Mouse (Mus musculus) embryonic facial prominence, embryonic 11.5 days (tissue): ENCODE data around the gene Inhba. TPM values are rescaled to one million over a fixed set of nuclear protein-coding genes. Genes with fewer than 3 reads are reported as not detected.
A peak's percentile ranks its signal among the peaks of the same experiment; 100 is the strongest.

Experiments used
- ATAC-seq: fragments of 200-750 bp; cut with Nextera tagmentation; replicated peaks from 2 replicates; pipeline ENCODE4 v1.8.0; 2017; ENCODE audit warnings: low read depth; ENCODE audit not compliant: insufficient number of reproducible peaks, low FRiP score, low TSS enrichment
- DNase-seq: peaks from one replicate; pipeline ENCODE4 v3.0.0-alpha.2; 2015; ENCODE audit warnings: low spot score
- H3K27ac ChIP-seq: fragments of 300-500 bp; sonication (generic); replicated peaks from 2 replicates; pipeline ENCODE4 v1.5.1; 2014; ENCODE audit warnings: mild to moderate bottlenecking, low read depth, low read length, control low read depth
- H3K27me3 ChIP-seq: fragments of 300-500 bp; sonication (generic); 2 replicates; pipeline ENCODE4 v1.6.1; 2014; ENCODE audit warnings: mild to moderate bottlenecking, low read length, moderate library complexity, mixed read lengths; ENCODE audit not compliant: control insufficient read depth, insufficient read depth
- H3K36me3 ChIP-seq: fragments of 300-500 bp; sonication (generic); replicated peaks from 2 replicates; pipeline ENCODE4 v1.6.1; 2014; ENCODE audit warnings: low read depth, mild to moderate bottlenecking, low read length, moderate library complexity, mixed read lengths; ENCODE audit not compliant: control insufficient read depth, insufficient read depth
- H3K4me1 ChIP-seq: fragments of 300-500 bp; sonication (generic); 2 replicates; pipeline ENCODE4 v1.6.1; 2014; ENCODE audit warnings: low read length, mixed read lengths; ENCODE audit not compliant: control insufficient read depth, insufficient read depth
- H3K4me2 ChIP-seq: fragments of 300-500 bp; sonication (generic); 2 replicates; pipeline ENCODE4 v1.6.1; 2014; ENCODE audit warnings: low read depth, mild to moderate bottlenecking, control low read depth, low read length, moderate library complexity
- H3K4me3 ChIP-seq: fragments of 300-500 bp; sonication (generic); 2 replicates; pipeline ENCODE4 v1.5.1; 2014; ENCODE audit warnings: low read depth, low read length, control low read depth
- H3K9ac ChIP-seq: fragments of 300-500 bp; sonication (generic); replicated peaks from 2 replicates; pipeline ENCODE4 v1.6.1; 2014; ENCODE audit warnings: mild to moderate bottlenecking, control low read depth, low read length
- H3K9me3 ChIP-seq: fragments of 300-500 bp; sonication (generic); replicated peaks from 2 replicates; pipeline ENCODE4 v1.6.1; 2016; ENCODE audit warnings: mild to moderate bottlenecking, low read length, inconsistent platforms, mixed read lengths; ENCODE audit not compliant: control insufficient read depth
- whole genome bisulfite sequencing: fragments of 180-500 bp; shearing (Covaris S2); extraction: QIAGEN DNeasy Blood & Tissue Kit; methylation state at CpG from one replicate; pipeline ENCODE4 v1.1.7; 2014; 5-methylcytosine and 5-hydroxymethylcytosine counted together
- polyA plus RNA-seq: library from polyadenylated mRNA; unstranded; fragments of >200 nt; fragmentation: Nextera tagmentation; extraction: Ambion mirVana; gene quantifications from 2 replicates; pipeline ENCODE4 v1.2.1, GENCODE M21; 2014

The Inhba gene
- polyA plus RNA-seq, 1 experiment from 2014 or later, result 4.4 TPM

DNA sequence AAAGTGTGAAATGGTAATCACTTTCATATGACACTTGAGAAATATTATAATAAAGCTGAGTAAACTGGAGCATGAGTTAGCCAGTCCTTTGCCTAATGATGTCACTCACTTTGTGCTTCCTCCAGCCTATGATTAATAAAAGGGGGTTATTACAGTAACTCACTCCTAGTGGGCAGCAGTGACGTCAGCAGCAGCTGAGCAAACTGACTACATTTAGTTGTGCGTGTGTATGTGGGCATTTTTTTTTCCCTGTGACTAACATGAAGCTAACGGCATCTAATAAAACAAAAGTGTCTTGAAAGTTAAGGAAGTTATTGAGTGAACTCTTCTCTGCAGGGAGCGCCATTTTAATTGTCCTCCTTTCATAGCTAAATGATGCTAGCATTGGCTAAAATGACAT lies 3.9 kb upstream of the Inhba start:
- Histone ChIP-seq H3K4me3 (no peak overlapping the region), H3K36me3 (no peaks in the 10 kb centered on the region), H3K27ac (no peak overlapping the region), H3K4me2 (no peak overlapping the region), H3K9me3 (no peaks in the 10 kb centered on the region), H3K4me1 (no peaks in the 10 kb centered on the region), H3K9ac (no peak overlapping the region), H3K27me3 (no peaks in the 10 kb centered on the region)
- ATAC-seq, result no peak
- no peak for DNase-seq
- WGBS, result 69% methylated on average over 4 of the region's 4 CpGs

- Histone ChIP-seq H3K27ac (no peak overlapping the region), H3K4me2 (no peak overlapping the region), H3K27me3 (no peaks in the 10 kb centered on the region), H3K36me3 (no peaks in the 10 kb centered on the region), H3K4me1 (no peaks in the 10 kb centered on the region), H3K9ac (no peak overlapping the region), H3K4me3 (no peak overlapping the region), H3K9me3 (no peaks in the 10 kb centered on the region)
- DNase-seq (no peak), ATAC-seq (no peak)
- 43% methylated on average over 1 of the region's 1 CpGs for WGBS
Observed at GRCm38 (mm10) chr13:16008348-16008747, 3.3 kb upstream of the Inhba start.

GRCm38 (mm10) chr13:16009766-16010465 lies 1.7 kb upstream of the Inhba start:
- WGBS, result 95% methylated on average over 8 of the region's 8 CpGs
- Histone ChIP-seq H3K9me3 (no peaks in the 10 kb centered on the region), H3K9ac (no peak overlapping the region), H3K27ac (no peak overlapping the region), H3K4me1 (no peaks in the 10 kb centered on the region), H3K4me3 (no peak overlapping the region), H3K36me3 (no peaks in the 10 kb centered on the region), H3K27me3 (no peaks in the 10 kb centered on the region), H3K4me2 (no peak overlapping the region)
- ATAC-seq (no peak), DNase-seq (no peak)

DNA sequence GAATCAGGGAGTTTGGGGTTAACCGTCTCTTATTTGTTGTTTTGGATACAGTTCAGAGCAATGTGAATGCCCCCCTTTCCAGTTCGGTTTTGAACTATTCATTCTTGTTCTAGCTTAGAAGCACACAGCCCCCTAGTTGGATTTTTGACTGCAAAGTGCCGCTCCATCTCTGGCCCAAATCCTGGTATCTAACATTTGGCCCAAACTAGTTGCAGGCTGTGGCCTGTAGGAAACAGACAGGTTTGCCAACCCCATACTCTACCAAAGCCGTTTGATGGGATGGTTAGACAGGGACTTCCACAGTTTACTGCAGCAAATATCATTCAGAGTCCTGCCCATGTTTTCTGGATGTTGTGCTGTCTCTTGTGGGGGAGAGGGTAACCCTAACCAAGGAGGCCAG lies 1.1 kb upstream of the Inhba start:
- Histone ChIP-seq H3K9me3 (no peaks in the 10 kb centered on the region), H3K9ac (no peak overlapping the region), H3K27me3 (no peaks in the 10 kb centered on the region), H3K36me3 (no peaks in the 10 kb centered on the region), H3K4me3 (no peak overlapping the region), H3K4me2 (no peak overlapping the region), H3K27ac (no peak overlapping the region), H3K4me1 (no peaks in the 10 kb centered on the region)
- no peak for DNase-seq
- 80% methylated on average over 4 of the region's 4 CpGs for WGBS
- no peak for ATAC-seq

- Histone ChIP-seq H3K4me1 (no peaks in the 10 kb centered on the region), H3K9ac (peak overlapping the region; percentile 69), H3K27me3 (0 out of 2 replicates have a peak, but pooled peaks cover 3% of the 10 kb centered on the region), H3K9me3 (no peaks in the 10 kb centered on the region), H3K4me3 (peak overlapping the region; percentile 40), H3K27ac (no peak overlapping the region), H3K36me3 (no peaks in the 10 kb centered on the region), H3K4me2 (peak overlapping the region; percentile 84)
- ATAC-seq, result peak; percentile 83
- WGBS, result 6% methylated on average over 19 of the region's 19 CpGs
- peak; percentile 82 for DNase-seq
Observed at GRCm38 (mm10) chr13:16012243-16012887, 714 bp downstream of the Inhba start.

DNA sequence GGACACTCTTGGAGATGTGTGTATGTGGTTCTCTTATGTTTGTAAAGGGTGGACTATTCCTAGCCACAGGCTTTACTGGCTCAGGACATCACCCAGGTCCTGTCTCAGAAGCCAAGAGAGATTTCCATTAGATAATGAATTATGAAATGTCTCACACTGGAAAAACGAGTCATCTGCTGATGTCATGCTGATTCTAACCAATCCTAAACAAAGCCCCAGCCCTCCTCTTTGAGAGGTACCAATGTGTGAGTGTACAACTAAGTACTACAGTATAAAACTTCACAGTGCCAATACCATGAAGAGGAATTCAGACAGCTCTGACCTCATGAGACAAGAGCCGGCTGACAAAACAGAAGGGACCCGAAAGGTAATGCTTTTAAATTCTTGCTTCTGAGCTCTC lies 2.5 kb downstream of the Inhba start:
- WGBS, result 69% methylated on average over 3 of the region's 3 CpGs
- H3K4me2 ChIP-seq, result no peak overlapping the region

DNA sequence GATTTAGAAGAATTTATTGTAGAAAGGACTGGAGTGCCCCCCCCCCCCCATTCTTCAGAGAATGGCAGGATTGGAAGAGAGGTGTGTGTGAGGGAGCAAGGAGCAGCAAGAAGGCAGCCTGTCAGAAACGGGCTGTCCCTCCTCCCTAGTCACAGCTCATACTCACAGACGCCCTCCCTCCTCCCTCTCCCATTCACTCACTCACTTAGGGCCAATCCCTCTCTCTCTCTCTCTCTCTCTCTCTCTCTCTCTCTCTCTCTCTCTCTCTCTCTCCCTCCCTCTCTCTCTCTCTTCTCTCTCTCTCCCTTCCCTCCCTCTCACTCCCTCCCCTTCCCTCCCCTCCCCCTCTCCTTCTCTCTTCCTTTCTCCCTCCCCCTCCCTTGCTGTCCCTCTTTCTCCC lies 4.9 kb downstream of the Inhba start:
- H3K4me3 ChIP-seq, result no peak overlapping the region
- no peaks in the 10 kb centered on the region for H3K9me3 ChIP-seq
- H3K36me3 ChIP-seq, result no peaks in the 10 kb centered on the region
- no peak overlapping the region for H3K27ac ChIP-seq
- WGBS, result 0% methylated on average over 2 of the region's 2 CpGs
- no peak overlapping the region for H3K4me2 ChIP-seq
- 0 out of 2 replicates have a peak, but pooled peaks cover 3% of the 10 kb centered on the region for H3K27me3 ChIP-seq
- DNase-seq (peak; percentile 22), ATAC-seq (no peak)
- H3K4me1 ChIP-seq, result no peaks in the 10 kb centered on the region
- no peak overlapping the region for H3K9ac ChIP-seq

More for the DNA sequence above, 2.5 kb downstream of the Inhba start:
- Histone ChIP-seq H3K9ac (no peak overlapping the region), H3K4me3 (no peak overlapping the region), H3K27me3 (0 out of 2 replicates have a peak, but pooled peaks cover 3% of the 10 kb centered on the region), H3K27ac (no peak overlapping the region), H3K4me1 (no peaks in the 10 kb centered on the region), H3K36me3 (no peaks in the 10 kb centered on the region), H3K9me3 (no peaks in the 10 kb centered on the region)
- DNase-seq (no peak), ATAC-seq (no peak)

- no peaks in the 10 kb centered on the region for H3K4me1 ChIP-seq
- H3K4me2 ChIP-seq, result peak overlapping the region; percentile 67
- H3K27me3 ChIP-seq, result 0 out of 2 replicates have a peak, but pooled peaks cover 3% of the 10 kb centered on the region
- H3K36me3 ChIP-seq, result no peaks in the 10 kb centered on the region
- DNase-seq (peak; percentile 21), ATAC-seq (no peak)
- H3K9ac ChIP-seq, result peak overlapping the region; percentile 58
- H3K4me3 ChIP-seq, result peak overlapping the region; percentile 42
- H3K27ac ChIP-seq, result no peak overlapping the region
- under 1% methylated on average over 20 of the region's 20 CpGs for WGBS
- no peaks in the 10 kb centered on the region for H3K9me3 ChIP-seq
Observed at GRCm38 (mm10) chr13:16017338-16017737, 5.7 kb downstream of the Inhba start.
